Mouse (Mus musculus) granulocyte monocyte progenitor cell, adult 5-6 weeks (primary cell): ENCODE results near the gene Trmt2a. TPM values are rescaled to one million over a fixed set of nuclear protein-coding genes. Genes with fewer than 3 reads are reported as not detected.

Experiments
- ATAC-seq: replicated peaks from 2 replicates; pipeline ENCODE4 v1.8.0; 2016; ENCODE audit warnings: mild to moderate bottlenecking, moderate TSS enrichment, inconsistent platforms; ENCODE audit not compliant: poor library complexity, severe bottlenecking
- total RNA-seq, 2 experiments: library from RNA; stranded (forward) in 1 of 2; stranded (reverse) in 1 of 2; fragments of 200-712, 200-1000 nt in 1 of 2; fragments of >200 nt in 1 of 2; fragmentation: Nextera tagmentation in 1 of 2; gene quantifications; 2 replicates each; pipeline ENCODE4 v1.2.3; 2014 to 2017

Gene Trmt2a
- 153 and 177 TPM in 2 replicates for total RNA-seq (2014; fragmentation: Nextera tagmentation)
- total RNA-seq (2017): 99.7 and 109 TPM in 2 replicates

DNA sequence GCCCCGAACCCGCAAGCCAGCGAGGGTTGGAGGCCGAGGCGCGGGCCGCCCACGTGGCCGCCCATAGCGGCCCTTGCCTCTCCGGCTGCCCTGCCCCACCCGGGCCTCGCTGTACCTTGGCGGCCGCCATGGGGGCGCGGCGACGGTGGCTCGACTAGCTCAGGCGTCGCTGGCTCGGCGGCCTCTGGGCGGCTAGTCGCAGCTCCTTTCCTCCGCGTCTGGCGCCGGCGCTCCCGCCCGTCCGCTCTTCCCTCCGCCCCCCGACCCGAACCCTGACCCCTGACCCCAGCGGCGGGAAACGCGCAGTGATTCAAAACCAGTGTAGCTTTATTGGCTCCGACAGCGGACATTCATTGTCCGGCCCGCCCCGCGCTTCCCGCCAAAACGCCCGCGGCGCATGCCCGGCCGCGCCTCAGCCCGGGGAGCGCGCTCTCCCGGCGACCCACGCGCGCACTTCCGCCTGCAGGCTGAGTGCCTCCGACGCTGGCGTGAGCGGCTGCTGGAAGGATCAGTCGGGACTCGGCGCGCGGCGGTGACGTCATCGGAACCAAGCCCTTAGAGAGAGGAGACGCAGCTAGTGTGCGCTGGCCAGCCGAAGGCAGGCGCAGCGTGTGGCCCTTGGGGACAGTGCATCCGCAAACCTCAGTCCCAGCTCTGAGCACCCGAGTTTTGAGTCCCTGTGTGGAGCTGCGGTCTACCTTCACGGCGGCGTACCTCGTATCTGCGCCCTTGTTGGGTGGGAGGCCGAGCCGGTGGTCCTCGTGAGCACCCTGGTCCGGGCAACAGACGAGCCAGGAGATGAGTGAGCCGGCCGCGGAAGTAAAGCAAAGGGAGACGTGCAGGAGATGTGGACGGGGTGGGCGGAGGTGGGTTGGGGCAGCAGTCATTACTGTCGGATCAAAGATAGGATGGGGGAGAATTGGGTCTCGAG is at the start of gene Trmt2a, which contains the start of gene Ranbp1:
Gene Trmt2a (plus strand): TSS at position 247 of the 931 bp plus-strand sequence.
Gene Ranbp1 (minus strand): TSS at position 300 of the 931 bp plus-strand sequence.
- peak; percentile 75 for ATAC-seq

GRCm38 (mm10) chr16:18200062-18200461 is 48.4 kb upstream of the Trmt2a start:
- ATAC-seq: no peak

DNA sequence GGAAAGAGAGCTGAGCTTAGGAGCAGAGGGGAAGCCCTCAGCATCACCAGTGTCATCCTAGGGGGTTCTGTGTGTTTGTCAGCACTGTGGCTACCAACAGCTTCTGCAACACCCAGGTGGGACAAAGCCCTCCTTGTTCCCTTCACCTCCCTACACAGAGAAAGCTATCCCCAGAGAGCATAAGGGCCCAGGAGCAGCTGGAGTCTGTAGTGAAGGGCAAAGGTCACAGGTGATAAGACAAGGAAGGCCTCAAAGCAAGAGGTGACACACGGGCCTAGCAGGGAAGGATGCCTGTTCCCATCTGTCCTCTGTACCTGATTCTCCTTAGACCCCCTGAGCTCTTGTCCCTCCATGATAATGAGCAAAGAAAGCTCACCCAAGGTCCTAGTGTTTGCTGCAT is 46.9 kb upstream of the Trmt2a start:
- ATAC-seq: no peak

DNA sequence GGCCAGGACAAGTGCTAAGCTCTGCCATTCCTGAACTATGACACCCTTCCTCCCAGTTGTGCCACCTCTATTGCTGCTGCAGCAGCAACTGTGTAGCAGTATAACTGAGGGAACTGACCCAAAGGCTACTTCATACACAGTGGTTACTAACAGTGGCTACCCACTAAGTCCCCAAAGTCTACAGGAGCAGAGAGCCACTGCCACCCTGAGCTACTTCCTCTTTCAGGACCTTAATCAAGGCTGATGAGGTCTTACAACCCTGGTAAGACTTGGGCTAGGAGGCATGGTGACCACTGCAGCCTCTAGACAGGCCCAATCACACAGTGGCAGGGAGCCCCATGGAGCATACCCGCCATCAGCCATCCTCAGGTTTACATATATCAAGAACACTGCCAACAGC is 46.4 kb upstream of the Trmt2a start:
- ATAC-seq: peak; percentile 78

- no peak for ATAC-seq
Observed at GRCm38 (mm10) chr16:18203430-18204091, 44.9 kb upstream of the Trmt2a start.

DNA sequence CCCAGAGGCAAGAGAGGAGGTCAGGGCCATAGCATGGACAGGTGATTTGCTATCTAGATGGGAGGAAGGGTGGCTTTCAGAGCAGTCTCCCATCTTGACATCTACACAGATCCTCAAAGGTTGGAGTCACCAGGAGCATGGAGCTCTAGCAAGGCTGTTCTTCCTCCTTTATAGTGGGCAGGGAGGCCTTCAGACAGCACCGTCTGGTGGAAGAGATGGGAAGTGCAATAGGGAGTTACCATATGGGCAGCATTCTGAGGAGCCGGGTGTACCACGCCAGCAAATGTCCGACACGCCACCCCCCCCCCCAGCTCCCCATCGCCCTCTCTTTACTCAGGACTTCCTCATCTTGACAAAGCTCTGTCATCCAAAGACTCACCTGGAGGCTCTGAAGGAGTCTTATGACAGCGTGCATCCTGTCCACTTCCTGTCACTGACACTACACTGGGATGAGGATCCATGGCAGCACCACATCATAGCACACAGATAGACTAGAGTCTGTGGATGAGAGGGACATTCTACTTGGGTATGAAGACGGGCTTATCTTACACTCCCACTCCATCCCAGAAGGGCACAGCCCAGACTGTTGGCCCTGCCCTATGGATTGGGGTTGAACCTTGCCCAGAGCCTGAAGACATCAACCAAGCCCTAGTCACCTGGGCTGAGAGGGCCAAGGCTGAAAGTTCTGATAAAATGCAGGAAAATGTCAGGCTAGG is 37.6 kb upstream of the Trmt2a start:
- ATAC-seq: peak; percentile 78

GRCm38 (mm10) chr16:18211417-18212171 is 36.9 kb upstream of the Trmt2a start:
- ATAC-seq: peak; percentile 75

DNA sequence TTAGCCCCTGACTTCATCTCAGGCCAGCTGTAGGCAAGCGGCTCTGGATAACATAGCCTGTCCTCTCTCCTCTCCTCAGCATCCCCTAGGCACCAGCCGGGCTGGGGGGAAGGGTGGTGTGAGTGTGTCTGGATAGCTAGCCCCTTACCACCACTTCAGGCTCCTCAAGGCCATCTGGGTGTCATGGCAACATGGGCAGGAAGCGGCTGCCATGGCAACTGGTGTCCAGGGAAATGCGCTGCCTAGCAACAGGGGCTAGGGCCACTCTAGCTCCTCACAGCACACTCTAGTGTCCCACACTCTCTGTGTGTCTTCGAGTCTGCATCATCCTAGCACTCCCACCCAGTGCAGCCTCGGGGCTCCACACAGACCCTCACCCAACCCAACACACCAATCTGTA is 34.8 kb upstream of the Trmt2a start:
- no peak for ATAC-seq

- ATAC-seq: no peak
Observed at GRCm38 (mm10) chr16:18214858-18215257, 33.6 kb upstream of the Trmt2a start.

DNA sequence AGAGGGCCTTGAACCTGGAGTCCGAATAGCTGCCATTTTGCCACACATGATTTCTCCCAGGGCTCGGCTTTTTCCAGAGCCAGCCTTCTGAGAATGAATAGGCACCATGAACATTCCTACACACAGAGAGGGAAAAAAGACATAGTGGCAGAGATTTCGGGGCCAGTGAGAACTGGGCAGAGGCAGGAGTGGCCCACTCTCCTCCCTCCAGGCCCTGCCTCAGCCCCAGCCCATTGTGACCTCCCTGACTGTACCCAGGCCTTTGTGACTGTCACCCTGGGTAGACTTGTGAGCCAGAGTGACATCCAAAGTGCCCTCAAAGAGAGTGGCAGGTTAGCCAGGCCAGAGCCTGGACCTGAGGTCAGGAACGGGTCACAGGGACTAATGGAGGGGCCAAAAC is 30.9 kb upstream of the Trmt2a start, which contains the start of gene Ccdc188:
Gene Ccdc188 (plus strand): TSS at position 301 of the 400 bp plus-strand sequence.
- ATAC-seq: no peak

- ATAC-seq: no peak
Observed at GRCm38 (mm10) chr16:18218580-18218996, 29.9 kb upstream of the Trmt2a start.

- ATAC-seq: peak; percentile 47
Observed at GRCm38 (mm10) chr16:18220001-18220400, 28.5 kb upstream of the Trmt2a start.

- ATAC-seq: no peak
Observed at GRCm38 (mm10) chr16:18220856-18221542, 27.5 kb upstream of the Trmt2a start.

DNA sequence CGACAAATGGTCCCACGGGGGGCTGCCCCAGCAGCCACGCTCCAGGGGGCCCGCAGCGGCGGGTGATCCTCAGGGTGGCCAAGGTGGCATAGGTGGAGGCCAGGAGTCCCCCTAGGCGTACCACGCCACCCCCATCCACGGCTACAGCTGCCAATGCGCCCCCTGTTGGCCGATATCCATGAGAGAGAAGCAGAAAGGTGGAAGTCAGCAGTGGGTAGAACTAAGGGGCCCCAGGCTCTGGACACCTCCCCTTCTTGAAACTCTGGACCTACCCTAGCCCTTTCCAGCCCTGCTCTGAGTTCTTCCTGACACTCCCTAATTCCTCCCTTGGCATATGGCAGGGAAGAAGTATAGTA is 27.0 kb upstream of the Trmt2a start:
- no peak for ATAC-seq

DNA sequence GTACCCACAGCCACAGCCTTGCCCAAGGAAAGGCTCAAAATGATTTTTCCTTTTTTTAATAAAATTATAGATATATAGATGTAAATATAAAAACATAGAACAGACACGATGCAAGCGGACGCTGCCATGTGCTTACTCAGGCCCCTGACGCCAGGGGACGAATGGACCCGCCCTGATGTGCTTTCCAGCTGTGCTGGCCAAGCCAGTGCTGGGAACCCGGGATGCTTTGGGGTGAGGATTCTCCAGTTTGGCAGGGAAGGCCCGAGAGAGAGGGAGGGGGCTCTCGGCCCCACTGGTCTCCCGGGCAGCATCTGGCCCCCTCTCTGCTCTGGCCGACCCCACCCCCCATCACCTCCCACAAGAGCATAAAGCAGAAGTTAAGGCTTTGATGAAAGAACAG is 26.3 kb upstream of the Trmt2a start:
- ATAC-seq: no peak

DNA sequence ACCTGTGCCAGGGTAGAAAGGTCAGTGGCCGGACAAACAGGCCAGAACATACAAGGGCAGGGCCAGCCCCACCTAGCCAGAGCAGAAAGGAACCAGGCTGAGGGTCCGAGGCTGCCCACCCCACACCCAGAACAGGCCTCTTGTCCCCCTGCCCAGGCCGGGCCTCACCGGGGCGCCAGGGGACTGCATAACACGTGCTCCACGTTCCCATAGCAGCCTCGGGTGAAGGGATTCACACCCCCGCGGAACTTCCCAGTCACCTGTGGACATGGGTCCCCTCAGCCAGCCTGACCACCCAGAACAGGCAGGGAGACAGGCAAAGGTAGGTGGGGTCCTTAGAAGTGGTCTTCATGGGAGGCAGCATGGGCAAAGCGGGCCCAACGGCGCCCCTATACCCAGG is 21.3 kb upstream of the Trmt2a start:
- ATAC-seq: no peak

- no peak for ATAC-seq
Observed at GRCm38 (mm10) chr16:18227897-18228422, 20.5 kb upstream of the Trmt2a start.

GRCm38 (mm10) chr16:18228856-18229255 is 19.6 kb upstream of the Trmt2a start:
- no peak for ATAC-seq

DNA sequence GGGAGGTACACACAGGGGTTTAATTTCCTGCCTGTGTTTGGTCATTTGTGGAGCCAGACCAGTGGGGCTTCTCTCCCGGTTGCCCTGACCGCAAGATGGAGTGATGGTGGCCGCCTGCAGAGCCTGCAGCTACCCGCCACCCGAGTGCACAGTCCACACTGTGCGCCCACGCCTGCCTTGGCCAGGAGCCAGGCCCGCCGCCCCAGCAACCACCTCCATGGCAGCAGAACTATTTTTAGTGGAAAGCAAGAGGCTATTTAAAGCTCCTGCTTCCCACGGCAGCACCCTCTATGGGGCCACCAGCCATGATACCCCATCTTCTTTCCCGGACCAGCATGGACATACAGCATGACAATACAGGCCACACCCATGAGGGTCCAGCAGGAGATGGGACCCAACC is 18.9 kb upstream of the Trmt2a start:
- ATAC-seq: no peak
